Mouse (Mus musculus) lung, adult 18-20 months (tissue): ENCODE measurements around the gene Gm49361.
A peak's percentile ranks its signal among the peaks of the same experiment; 100 is the strongest.
"Not testable (repeated sequence)": the region's sequence is repeated elsewhere in the genome, so short reads cannot be mapped to it uniquely, and the experiment has no call there.

Source experiments
- DNase-seq, 2 experiments: peaks; one replicate each; pipeline ENCODE4 v3.0.0; 2022; ENCODE audit warnings: mixed read lengths in 2 of 2

The Gm49361 gene

DNA sequence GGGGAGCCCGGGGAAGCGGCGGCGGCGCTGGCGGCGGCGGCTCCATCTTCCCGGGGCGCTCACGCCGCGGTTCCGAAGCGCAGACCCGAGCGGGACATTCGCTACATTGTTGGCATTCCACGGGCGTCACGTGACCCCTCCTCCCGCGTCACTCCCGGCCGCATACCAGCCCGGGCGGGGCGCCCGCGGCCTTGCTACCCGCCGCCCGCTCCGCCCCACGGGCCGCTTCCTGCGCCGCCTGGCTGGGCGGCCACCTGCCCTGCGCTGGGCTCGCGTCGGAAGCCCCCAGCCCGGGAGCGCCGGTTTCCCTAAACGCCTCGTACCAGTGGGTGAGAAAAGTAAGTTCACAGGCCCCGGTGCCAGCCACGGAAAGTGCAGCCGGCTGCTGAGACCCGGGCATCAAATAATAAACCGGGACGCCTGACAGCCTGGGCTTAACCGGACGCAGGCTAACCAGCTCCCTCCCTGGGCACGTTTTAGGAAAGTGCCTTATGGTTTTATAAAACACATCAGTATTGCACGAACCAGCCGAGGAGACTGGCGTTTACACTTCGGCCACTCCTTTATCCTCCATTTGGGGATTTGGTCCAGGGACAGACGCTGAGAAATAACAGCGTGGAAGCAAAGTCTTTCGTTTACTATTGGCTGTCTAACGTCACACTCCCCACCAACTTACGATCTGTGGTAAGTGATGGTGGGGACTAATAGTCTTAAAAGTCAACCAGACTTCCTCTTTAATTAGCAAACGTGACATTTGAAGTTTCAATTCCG is at the start of gene Gm49361:
Gene Gm49361 (minus strand): TSS at position 103 of the 771 bp plus-strand sequence.
- peak; percentile 95 to 96 for DNase-seq

- no peak for DNase-seq
These were observed 45.3 kb upstream of the Gm49361 start for GRCm38 (mm10) chr14:57791171-57791570.

DNA sequence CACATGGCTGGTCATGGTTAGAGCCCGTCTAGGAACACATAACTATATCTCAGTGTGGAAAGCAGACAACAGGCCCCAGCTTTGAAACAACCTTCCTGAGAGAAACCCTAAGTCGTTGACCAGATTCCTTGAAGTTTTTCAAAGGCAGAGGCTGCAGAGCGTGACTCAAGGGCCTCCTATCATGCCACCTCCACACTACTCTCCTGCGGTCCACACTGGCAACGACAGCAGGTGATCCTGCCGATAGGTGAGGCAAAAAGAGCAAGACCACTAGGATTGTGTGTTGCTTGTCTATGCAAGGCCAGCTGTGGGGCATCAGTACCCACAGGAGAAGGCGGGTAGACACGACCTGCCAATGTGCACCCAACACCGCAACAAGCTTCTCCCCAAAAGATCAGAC is 43.9 kb upstream of the Gm49361 start:
- no peak for DNase-seq

GRCm38 (mm10) chr14:57789311-57789710 is 43.4 kb upstream of the Gm49361 start:
- DNase-seq: no peak

- no peak for DNase-seq
These were observed 41.5 kb upstream of the Gm49361 start for GRCm38 (mm10) chr14:57787406-57787805.

DNA sequence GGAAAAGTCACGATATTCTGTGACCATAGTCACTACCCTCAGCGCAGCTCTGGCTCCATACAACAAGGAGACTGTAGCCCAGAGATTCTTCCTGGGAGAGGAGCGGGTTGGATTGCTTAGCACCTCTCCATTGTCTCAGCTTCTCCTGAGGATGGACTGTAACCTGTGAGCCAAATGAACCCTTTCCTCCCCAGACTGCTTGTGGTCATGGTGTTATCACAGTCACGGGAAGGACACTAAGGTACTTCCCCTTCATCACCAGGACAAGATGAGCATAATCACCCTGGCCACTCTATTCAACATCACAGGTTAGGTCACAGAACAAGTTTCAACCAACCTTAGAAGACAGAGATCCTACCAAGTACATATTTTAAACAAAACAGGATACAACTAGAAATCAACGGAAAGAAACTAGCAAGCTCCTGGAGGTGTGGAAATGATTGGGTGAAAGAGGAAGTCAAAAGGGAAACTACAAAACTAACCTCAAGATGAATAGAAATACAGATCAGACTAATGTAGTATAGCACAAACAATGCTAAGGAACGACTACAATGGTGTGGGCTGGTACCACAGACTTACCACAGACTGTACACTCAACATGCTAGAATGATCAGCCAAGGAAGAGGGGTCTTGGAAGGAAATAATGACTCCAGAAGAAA is 26.4 kb upstream of the Gm49361 start:
- DNase-seq: no peak

GRCm38 (mm10) chr14:57769102-57769501 is 23.2 kb upstream of the Gm49361 start:
- DNase-seq: no peak

- peak; percentile 26 to 30 for DNase-seq
These were observed 14.8 kb upstream of the Gm49361 start for GRCm38 (mm10) chr14:57760447-57761412.

DNA sequence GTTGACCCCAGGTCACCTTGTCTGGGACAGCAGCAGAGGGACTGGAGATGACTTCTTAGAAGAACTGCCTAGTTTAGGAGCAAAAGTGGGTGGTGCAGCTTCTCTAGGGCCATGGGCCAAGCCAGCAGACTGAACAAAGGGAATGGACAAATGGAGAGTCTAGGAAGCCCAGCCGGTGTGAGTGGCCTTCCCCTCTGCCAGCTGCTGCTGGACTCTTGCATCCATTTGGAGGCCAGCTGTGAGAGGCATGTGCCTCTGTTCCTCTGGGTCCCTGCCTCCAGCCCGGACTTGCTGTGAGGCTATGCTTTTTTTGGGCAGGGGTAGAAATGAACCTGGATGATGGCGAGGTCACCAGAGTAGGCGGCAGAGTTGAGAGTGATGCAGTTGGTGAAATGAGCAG is 12.3 kb upstream of the Gm49361 start, which contains the start of gene Lats2:
Gene Lats2 (minus strand): TSS at position 152 of the 400 bp plus-strand sequence.
- DNase-seq: no peak

DNA sequence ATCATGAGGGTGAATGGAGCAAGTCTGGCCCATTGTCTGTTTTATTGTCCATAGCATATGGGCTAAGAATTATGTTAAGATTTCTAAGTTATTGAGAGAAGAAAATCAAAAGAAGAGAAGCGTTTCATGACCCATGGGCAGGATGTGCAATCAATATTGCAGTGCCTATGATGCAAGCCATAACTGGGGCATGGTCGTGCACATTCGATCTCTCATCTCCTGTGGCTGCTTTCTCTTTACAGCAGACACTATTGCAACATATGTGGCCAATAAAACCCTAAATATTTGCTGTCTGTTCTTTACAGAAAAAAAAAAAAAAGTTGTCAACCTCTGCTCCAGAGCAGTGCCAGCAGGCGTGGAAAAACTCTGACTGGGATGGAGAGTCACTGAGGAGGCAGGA is 10.2 kb upstream of the Gm49361 start:
- DNase-seq: no peak

GRCm38 (mm10) chr14:57755661-57756060 is 9.8 kb upstream of the Gm49361 start:
- DNase-seq: no peak

GRCm38 (mm10) chr14:57753351-57753992 is 7.6 kb upstream of the Gm49361 start:
- no peak for DNase-seq

DNA sequence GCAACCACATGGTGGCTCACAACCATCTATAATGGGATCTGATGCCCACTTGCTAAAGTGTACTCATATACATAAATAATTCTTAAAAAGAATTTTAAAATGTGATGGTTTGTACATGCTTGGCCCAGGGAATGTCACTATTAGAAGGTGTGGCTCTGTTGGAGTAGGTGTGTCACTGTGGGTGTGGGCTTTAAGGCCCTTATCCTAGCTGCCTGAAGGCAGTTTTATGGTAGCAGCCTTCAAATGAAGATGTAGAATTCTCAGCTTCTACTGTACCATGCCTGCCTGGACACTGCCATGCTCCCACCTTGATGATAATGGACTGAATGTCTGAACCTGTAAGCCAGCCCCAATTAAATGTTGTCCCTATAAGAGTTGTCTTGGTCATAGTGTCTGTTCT is 5.1 kb upstream of the Gm49361 start:
- not testable (repeated sequence) for DNase-seq

- no peak for DNase-seq
These were observed 3.6 kb upstream of the Gm49361 start for GRCm38 (mm10) chr14:57749501-57749900.

DNA sequence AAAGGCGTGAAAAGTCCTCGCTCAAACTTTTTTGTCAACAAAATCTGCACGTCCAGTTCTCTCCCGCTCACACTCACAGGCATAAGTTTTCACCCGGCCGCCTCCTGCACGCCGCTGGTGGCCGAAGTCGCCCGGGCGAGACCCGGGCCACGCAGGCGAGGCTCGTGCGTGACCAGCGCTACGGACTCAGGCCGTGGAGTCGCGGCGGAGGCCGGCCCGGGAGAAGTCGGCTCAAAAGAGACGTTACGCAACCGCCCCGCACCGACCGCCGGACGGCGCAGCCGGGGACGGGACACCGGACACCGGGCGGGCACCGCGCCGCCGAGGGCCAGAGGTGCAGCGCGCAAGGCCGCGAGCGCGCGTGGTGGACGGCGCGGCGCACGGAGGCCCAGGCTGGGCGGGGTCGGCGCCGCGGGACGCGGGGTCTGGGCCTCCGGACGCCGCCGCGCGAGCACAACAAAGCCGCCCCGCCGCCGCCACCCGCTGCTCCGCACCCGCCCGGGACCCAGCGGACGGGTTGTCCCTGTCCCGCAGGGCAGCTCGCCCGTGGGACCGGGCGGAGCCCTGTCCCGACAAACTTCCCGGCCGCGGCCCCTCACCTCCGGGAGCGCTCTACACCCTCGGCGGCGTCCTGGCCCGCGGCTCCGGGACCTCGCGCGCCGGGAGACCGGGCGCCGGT is 473 bp downstream of the Gm49361 start:
- peak; percentile 63 to 67 for DNase-seq

GRCm38 (mm10) chr14:57744547-57744946 is 1.4 kb downstream of the Gm49361 start:
- peak; percentile 55 to 59 for DNase-seq

GRCm38 (mm10) chr14:57740651-57741050 is 5.3 kb downstream of the Gm49361 start:
- no peak for DNase-seq

- DNase-seq: no peak
These were observed 8.8 kb downstream of the Gm49361 start for GRCm38 (mm10) chr14:57737089-57737488.

DNA sequence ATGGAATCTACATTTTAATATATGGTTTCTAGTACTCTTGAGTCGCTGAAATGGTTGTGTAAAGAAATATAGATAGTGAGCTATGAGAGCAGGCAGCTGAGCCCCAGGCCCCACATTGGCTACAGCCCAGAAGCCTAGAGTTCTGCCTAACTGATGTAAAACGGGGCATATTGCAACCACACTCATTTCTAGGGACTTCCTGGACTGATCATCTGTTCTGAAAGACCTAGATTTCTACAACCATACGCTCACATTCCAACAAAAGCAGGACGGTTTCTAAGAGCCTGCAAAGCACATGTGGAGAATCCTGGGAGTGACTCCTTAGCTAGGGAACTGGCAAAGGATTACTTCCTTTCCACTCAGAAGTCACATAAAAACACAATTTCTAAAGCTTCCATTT is 9.8 kb downstream of the Gm49361 start:
- no peak for DNase-seq

- no peak for DNase-seq
These were observed 13.1 kb downstream of the Gm49361 start for GRCm38 (mm10) chr14:57732668-57733293.

DNA sequence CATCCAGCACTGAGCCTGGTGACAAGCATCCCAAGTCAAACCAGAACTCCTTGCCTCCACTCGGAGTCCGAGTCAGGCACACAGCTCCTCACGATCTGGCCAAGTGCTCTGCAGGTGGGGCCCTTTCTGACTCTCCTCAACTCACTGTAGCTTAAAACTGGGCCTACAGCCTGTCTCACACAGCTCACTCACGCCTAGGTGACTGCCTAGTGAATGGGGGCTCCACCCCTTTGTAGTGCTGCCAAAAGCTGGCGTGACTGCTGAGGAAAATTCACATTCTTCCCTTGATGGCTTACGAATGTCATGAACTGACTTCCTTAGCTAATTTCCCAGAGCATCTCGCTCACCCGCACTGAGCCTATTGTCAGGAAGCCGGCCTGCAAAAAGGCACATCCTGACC is 15.4 kb downstream of the Gm49361 start:
- DNase-seq: peak; percentile 79 to 86
